Mouse (Mus musculus): Measurements from ENCODE around the gene BC028528. TPM values are rescaled to one million over a fixed set of nuclear protein-coding genes. Genes with fewer than 3 reads are reported as not detected.

Gene BC028528
- polyA plus RNA-seq, 1 experiment from 2014 or later, result 8.2 TPM

DNA sequence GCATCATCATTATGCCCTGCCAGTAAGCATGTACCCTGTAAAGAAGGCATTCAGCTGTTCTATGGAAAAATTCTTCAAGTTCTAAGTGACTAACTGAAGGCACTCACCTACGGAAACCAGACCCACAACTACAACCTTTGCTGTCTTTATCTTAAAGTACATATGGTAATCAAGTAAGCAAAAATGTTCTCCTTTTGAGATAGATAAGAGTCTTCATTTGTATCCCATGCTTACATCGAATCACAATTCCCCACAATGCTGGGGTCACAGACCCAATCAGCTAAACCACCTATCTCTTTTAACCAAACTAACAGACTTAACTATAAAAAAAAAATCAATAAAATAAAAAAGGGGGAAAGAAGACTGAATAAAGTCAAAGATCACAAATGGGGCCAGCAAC is 52.6 kb downstream of the BC028528 start:
- no peak overlapping the region for H3K4me2 ChIP-seq
- H3K36me3 ChIP-seq, result peaks cover 93% of the 10 kb centered on the region
- H3K9me3 ChIP-seq (replicated peaks), result no peaks in the 10 kb centered on the region
- no peak overlapping the region for H3K9ac ChIP-seq
- H3K27me3 ChIP-seq (replicated peaks), result no peaks in the 10 kb centered on the region
- peaks cover 11% of the 10 kb centered on the region for H3K4me1 ChIP-seq
- H3K27ac ChIP-seq, result no peak overlapping the region
- no peak overlapping the region for H3K4me3 ChIP-seq
- WGBS (ENCODE audit: insufficient replicate concordance), result 34% methylated on average over 2 of the region's 2 CpGs
- peak; percentile 51 for ATAC-seq

Other genes starting within 250 kb of the BC028528 start
- 66.5 and 73.8 TPM in 2 replicates for gene Mcl1, start 233.2 kb downstream of the BC028528 start, polyA plus RNA-seq (2016; fragmentation: Nextera tagmentation; extraction: Ambion mirVana)
- 0.30 and 0.35 TPM in 2 replicates for gene Adamtsl4, start 204.1 kb downstream of the BC028528 start, polyA plus RNA-seq (2016; fragmentation: Nextera tagmentation; extraction: Ambion mirVana)
- gene Ecm1, start 152.4 kb downstream of the BC028528 start, polyA plus RNA-seq (2016; fragmentation: Nextera tagmentation; extraction: Ambion mirVana), result 14.1 and 15.2 TPM in 2 replicates
- 66.1 and 66.3 TPM in 2 replicates for gene Tars2, start 131.8 kb downstream of the BC028528 start, polyA plus RNA-seq (2016; fragmentation: Nextera tagmentation; extraction: Ambion mirVana)
- 11.8 and 14.1 TPM in 2 replicates for gene Rprd2, start 73.1 kb downstream of the BC028528 start, polyA plus RNA-seq (2016; fragmentation: Nextera tagmentation; extraction: Ambion mirVana)
- 41.4 and 44.3 TPM in 2 replicates for gene Prpf3, start 36.1 kb downstream of the BC028528 start, polyA plus RNA-seq (2016; fragmentation: Nextera tagmentation; extraction: Ambion mirVana)
- gene Mrps21, start 20.5 kb downstream of the BC028528 start, polyA plus RNA-seq (2016; fragmentation: Nextera tagmentation; extraction: Ambion mirVana), result 280 and 285 TPM in 2 replicates
- 2.4 and 2.8 TPM in 2 replicates for gene Ciart, start 9.8 kb downstream of the BC028528 start, polyA plus RNA-seq (2016; fragmentation: Nextera tagmentation; extraction: Ambion mirVana)
- 16.5 and 19.0 TPM in 2 replicates for gene Aph1a, start 2.0 kb upstream of the BC028528 start, polyA plus RNA-seq (2016; fragmentation: Nextera tagmentation; extraction: Ambion mirVana)
- gene Car14, start 12.7 kb upstream of the BC028528 start, polyA plus RNA-seq (2016; fragmentation: Nextera tagmentation; extraction: Ambion mirVana), result 10.3 and 10.6 TPM in 2 replicates
- gene Anp32e, start 37.2 kb upstream of the BC028528 start, polyA plus RNA-seq (2016; fragmentation: Nextera tagmentation; extraction: Ambion mirVana), result 185 and 198 TPM in 2 replicates
- gene Plekho1, start 104.0 kb upstream of the BC028528 start, polyA plus RNA-seq (2016; fragmentation: Nextera tagmentation; extraction: Ambion mirVana), result 9.4 and 10.4 TPM in 2 replicates
- 17.6 and 18.6 TPM in 2 replicates for gene Vps45, start 166.5 kb upstream of the BC028528 start, polyA plus RNA-seq (2016; fragmentation: Nextera tagmentation; extraction: Ambion mirVana)
- 10.8 and 12.7 TPM in 2 replicates for gene Otud7b, start 212.5 kb upstream of the BC028528 start, polyA plus RNA-seq (2016; fragmentation: Nextera tagmentation; extraction: Ambion mirVana)